Mouse (Mus musculus): ENCODE measurements around the gene Btbd11. TPM values are rescaled to one million over a fixed set of nuclear protein-coding genes. Genes with fewer than 3 reads are reported as not detected.

The Btbd11 gene
- polyA plus RNA-seq, 1 experiment: 4.1 TPM

DNA sequence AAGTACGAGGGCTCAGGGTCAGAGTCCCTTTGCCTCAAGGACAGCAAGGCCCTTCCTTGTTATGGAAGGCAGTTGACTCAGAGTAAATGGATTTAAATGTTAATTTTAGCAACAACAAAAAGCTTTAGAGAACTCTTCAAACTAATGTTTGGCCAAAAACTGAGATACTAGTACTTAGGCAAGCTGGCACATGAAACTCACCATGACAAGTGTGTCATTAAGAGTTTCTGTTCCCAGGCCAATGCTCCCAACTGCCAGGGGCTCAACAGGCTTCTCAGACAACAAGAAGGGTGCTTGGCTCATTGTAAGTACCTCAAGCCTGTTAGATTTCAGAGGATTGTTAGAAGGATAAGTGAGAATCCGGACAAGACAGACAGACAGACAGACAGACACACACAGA is 204.7 kb downstream of the Btbd11 start:
- Histone ChIP-seq H3K27me3 (replicated peaks; ENCODE audit: control insufficient read depth, insufficient read depth, low read length) (no peaks in the 10 kb centered on the region), H3K4me1 (ENCODE audit: control insufficient read depth, insufficient read depth, low read length) (no peaks in the 10 kb centered on the region), H3K27ac (ENCODE audit: insufficient read depth, low read depth, low read length) (no peak overlapping the region), H3K4me3 (ENCODE audit: insufficient read depth, low read depth, low read length) (no peak overlapping the region), H3K36me3 (ENCODE audit: control insufficient read depth, insufficient read depth, low read length) (no peaks in the 10 kb centered on the region)
- 81% methylated on average over 2 of the region's 2 CpGs for WGBS
- TF ChIP-seq CTCF (conservative IDR thresholded peaks at IDR 0.05; ENCODE audit: insufficient read depth, insufficient read length, low read depth, low read length) (no peak), POLR2A (IDR thresholded peaks at IDR 0.05; ENCODE audit: low read depth, low read length) (no peak)
- no peak for DNase-seq

DNA sequence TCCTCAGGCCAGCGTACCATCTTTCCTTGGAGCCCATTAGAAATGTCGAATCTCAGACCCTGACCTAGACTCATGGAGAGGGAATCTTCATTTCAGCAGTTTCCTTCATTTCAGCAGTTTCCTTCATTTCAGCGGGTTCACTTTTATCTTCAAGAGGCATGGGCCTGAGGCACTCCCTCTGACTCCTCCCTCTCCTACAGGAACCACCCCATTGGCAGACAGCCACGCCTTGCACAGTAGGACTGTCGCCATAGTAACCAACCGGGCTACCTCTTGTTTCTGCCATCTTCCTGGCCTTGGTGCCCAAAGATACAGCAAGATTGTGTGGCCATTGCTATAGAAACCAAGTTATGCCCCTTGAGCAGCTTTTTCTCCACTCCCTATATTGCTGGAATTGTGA is 205.4 kb downstream of the Btbd11 start:
- Histone ChIP-seq H3K27ac (ENCODE audit: insufficient read depth, low read depth, low read length) (no peak overlapping the region), H3K4me3 (ENCODE audit: insufficient read depth, low read depth, low read length) (no peak overlapping the region), H3K27me3 (replicated peaks; ENCODE audit: control insufficient read depth, insufficient read depth, low read length) (no peaks in the 10 kb centered on the region), H3K4me1 (ENCODE audit: control insufficient read depth, insufficient read depth, low read length) (no peaks in the 10 kb centered on the region), H3K36me3 (ENCODE audit: control insufficient read depth, insufficient read depth, low read length) (no peaks in the 10 kb centered on the region)
- no peak for DNase-seq
- TF ChIP-seq POLR2A (IDR thresholded peaks at IDR 0.05; ENCODE audit: low read depth, low read length): no peak
- TF ChIP-seq CTCF (conservative IDR thresholded peaks at IDR 0.05; ENCODE audit: insufficient read depth, insufficient read length, low read depth, low read length): no peak
- WGBS: 53% methylated on average over 6 of the region's 6 CpGs

GRCm38 (mm10) chr10:85596301-85596700 is 209.7 kb downstream of the Btbd11 start:
- WGBS: 92% methylated on average over 5 of the region's 5 CpGs
- no peak overlapping the region for H3K27ac ChIP-seq (ENCODE audit: insufficient read depth, low read depth, low read length)

DNA sequence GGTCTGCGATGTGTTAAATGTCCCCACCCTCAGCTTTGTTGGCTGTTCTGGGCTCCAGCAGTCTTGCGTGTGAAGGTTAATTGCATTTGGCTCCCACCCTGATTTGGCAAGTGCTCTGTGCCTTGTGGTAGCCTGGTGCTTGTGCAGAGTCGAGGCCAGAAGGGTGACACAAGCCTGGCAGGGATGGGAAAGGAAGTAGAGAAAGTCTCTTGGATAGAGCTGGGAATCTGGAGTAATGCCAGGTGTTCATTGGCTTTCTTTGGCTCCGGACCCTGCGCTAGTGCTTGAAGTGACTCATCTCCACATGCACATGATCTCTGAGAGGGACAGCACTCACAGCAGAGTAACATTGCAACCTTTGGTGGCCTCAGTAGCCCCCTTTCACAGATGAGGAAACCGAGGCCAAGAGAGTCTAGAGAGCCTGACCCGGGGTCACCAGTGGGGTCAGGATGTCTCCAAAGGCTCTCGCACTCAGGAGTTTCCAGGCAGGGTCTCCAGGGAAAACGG is 211.5 kb downstream of the Btbd11 start:
- peak; percentile 11 for DNase-seq
- 31% methylated on average over 9 of the region's 9 CpGs for WGBS
- TF ChIP-seq POLR2A (IDR thresholded peaks at IDR 0.05; ENCODE audit: low read depth, low read length) (no peak), CTCF (conservative IDR thresholded peaks at IDR 0.05; ENCODE audit: insufficient read depth, insufficient read length, low read depth, low read length) (no peak)
- Histone ChIP-seq H3K4me3 (ENCODE audit: insufficient read depth, low read depth, low read length) (no peak overlapping the region), H3K27ac (ENCODE audit: insufficient read depth, low read depth, low read length) (no peak overlapping the region), H3K36me3 (ENCODE audit: control insufficient read depth, insufficient read depth, low read length) (no peaks in the 10 kb centered on the region), H3K27me3 (replicated peaks; ENCODE audit: control insufficient read depth, insufficient read depth, low read length) (no peaks in the 10 kb centered on the region), H3K4me1 (ENCODE audit: control insufficient read depth, insufficient read depth, low read length) (no peaks in the 10 kb centered on the region)

More at GRCm38 (mm10) chr10:85596301-85596700, 209.7 kb downstream of the Btbd11 start:
- Histone ChIP-seq H3K36me3 (ENCODE audit: control insufficient read depth, insufficient read depth, low read length) (no peaks in the 10 kb centered on the region), H3K4me3 (ENCODE audit: insufficient read depth, low read depth, low read length) (no peak overlapping the region), H3K27me3 (replicated peaks; ENCODE audit: control insufficient read depth, insufficient read depth, low read length) (no peaks in the 10 kb centered on the region), H3K4me1 (ENCODE audit: control insufficient read depth, insufficient read depth, low read length) (no peaks in the 10 kb centered on the region)
- TF ChIP-seq CTCF (conservative IDR thresholded peaks at IDR 0.05; ENCODE audit: insufficient read depth, insufficient read length, low read depth, low read length) (no peak), POLR2A (IDR thresholded peaks at IDR 0.05; ENCODE audit: low read depth, low read length) (no peak)
- no peak for DNase-seq

- TF ChIP-seq POLR2A (IDR thresholded peaks at IDR 0.05; ENCODE audit: low read depth, low read length): no peak
- TF ChIP-seq CTCF (conservative IDR thresholded peaks at IDR 0.05; ENCODE audit: insufficient read depth, insufficient read length, low read depth, low read length): no peak
- H3K27me3 ChIP-seq (replicated peaks; ENCODE audit: control insufficient read depth, insufficient read depth, low read length): no peaks in the 10 kb centered on the region
- H3K36me3 ChIP-seq (ENCODE audit: control insufficient read depth, insufficient read depth, low read length): no peaks in the 10 kb centered on the region
- H3K4me3 ChIP-seq (ENCODE audit: insufficient read depth, low read depth, low read length): no peak overlapping the region
- H3K27ac ChIP-seq (ENCODE audit: insufficient read depth, low read depth, low read length): no peak overlapping the region
- WGBS: 9% methylated on average over 41 of the region's 41 CpGs
- no peak for DNase-seq
- no peaks in the 10 kb centered on the region for H3K4me1 ChIP-seq (ENCODE audit: control insufficient read depth, insufficient read depth, low read length)
Observed at GRCm38 (mm10) chr10:85598603-85599542, 212.3 kb downstream of the Btbd11 start.

- no peaks in the 10 kb centered on the region for H3K27me3 ChIP-seq (replicated peaks; ENCODE audit: control insufficient read depth, insufficient read depth, low read length)
- H3K36me3 ChIP-seq (ENCODE audit: control insufficient read depth, insufficient read depth, low read length): no peaks in the 10 kb centered on the region
- no peak for TF ChIP-seq POLR2A (IDR thresholded peaks at IDR 0.05; ENCODE audit: low read depth, low read length)
- no peak for TF ChIP-seq CTCF (conservative IDR thresholded peaks at IDR 0.05; ENCODE audit: insufficient read depth, insufficient read length, low read depth, low read length)
- whole genome bisulfite sequencing: 62% methylated on average over 11 of the region's 11 CpGs
- no peak overlapping the region for H3K4me3 ChIP-seq (ENCODE audit: insufficient read depth, low read depth, low read length)
- peak; percentile 17 for DNase-seq
- no peak overlapping the region for H3K27ac ChIP-seq (ENCODE audit: insufficient read depth, low read depth, low read length)
- no peaks in the 10 kb centered on the region for H3K4me1 ChIP-seq (ENCODE audit: control insufficient read depth, insufficient read depth, low read length)
Observed at GRCm38 (mm10) chr10:85602546-85602945, 215.9 kb downstream of the Btbd11 start.

DNA sequence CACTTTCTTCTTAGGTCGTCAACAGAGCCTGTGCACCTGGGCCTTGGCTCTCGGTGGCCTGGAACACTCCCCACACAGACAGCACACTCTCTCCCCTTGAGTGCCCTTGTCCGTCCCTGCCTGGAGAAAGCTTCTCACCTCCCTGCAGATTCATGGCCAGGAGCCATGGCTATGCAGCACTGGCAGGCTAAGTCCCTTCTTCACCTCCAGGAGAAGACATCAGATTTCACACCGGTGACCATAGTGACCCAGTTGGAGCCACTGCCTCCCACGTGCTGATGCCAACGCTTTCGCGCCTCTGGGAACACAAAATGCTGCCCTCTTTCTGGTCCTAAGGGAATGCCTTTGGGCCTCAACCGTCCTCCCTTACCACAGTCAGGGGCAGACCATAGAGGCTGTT is 217.9 kb downstream of the Btbd11 start:
- no peak for TF ChIP-seq CTCF (conservative IDR thresholded peaks at IDR 0.05; ENCODE audit: insufficient read depth, insufficient read length, low read depth, low read length)
- no peak for TF ChIP-seq POLR2A (IDR thresholded peaks at IDR 0.05; ENCODE audit: low read depth, low read length)
- Histone ChIP-seq H3K27me3 (replicated peaks; ENCODE audit: control insufficient read depth, insufficient read depth, low read length) (no peaks in the 10 kb centered on the region), H3K4me3 (ENCODE audit: insufficient read depth, low read depth, low read length) (no peak overlapping the region), H3K27ac (ENCODE audit: insufficient read depth, low read depth, low read length) (no peak overlapping the region), H3K4me1 (ENCODE audit: control insufficient read depth, insufficient read depth, low read length) (no peaks in the 10 kb centered on the region), H3K36me3 (ENCODE audit: control insufficient read depth, insufficient read depth, low read length) (no peaks in the 10 kb centered on the region)
- DNase-seq: no peak
- WGBS: 52% methylated on average over 9 of the region's 9 CpGs

Measured in kidney, adult 2 months (tissue).